Mouse (Mus musculus) MEL (cell line): ENCODE measurements at regions not wholly inside any gene's neighbourhood (a gene's known extent, or its start where the extent isn't known, plus 50 kb on each side); places are given as distances from the start of the nearest gene placed in this dataset.

Experiments
- DNase-seq: peaks from one replicate; pipeline ENCODE4 v3.0.0; 2011; ENCODE audit warnings: low read depth, low spot score
- H3K27ac ChIP-seq: 2 replicates; pipeline ENCODE4 v1.5.1; 2012; ENCODE audit warnings: low read depth, mild to moderate bottlenecking, control low read depth, low read length, moderate library complexity; ENCODE audit not compliant: control insufficient read depth
- H3K27me3 ChIP-seq, 2 experiments: fragments of 150-350 bp in 1 of 2; sonication (generic) in 1 of 2; 2 replicates each; pipeline ENCODE4 v1.6.1; 2012; ENCODE audit warnings: low read length in 2 of 2, mild to moderate bottlenecking in 2 of 2, improper control_type of control experiment in 1 of 2, moderate library complexity in 1 of 2; ENCODE audit not compliant: insufficient read depth in 2 of 2, control insufficient read depth in 1 of 2
- H3K36me3 ChIP-seq, 2 experiments: 2 replicates each; pipeline ENCODE4 v1.6.1; 2012 to 2014; ENCODE audit warnings: low read length in 2 of 2, improper control_type of control experiment in 1 of 2, inconsistent platforms in 1 of 2, mild to moderate bottlenecking in 1 of 2; ENCODE audit not compliant: insufficient read depth in 2 of 2, control insufficient read depth in 1 of 2
- H3K4me1 ChIP-seq, 2 experiments: fragments of 150-350 bp in 1 of 2; sonication (generic) in 1 of 2; 2 replicates each; pipeline ENCODE4 v1.6.1; 2012; ENCODE audit warnings: low read length in 2 of 2, improper control_type of control experiment in 1 of 2, mild to moderate bottlenecking in 1 of 2; ENCODE audit not compliant: insufficient read depth in 2 of 2, control insufficient read depth in 1 of 2
- H3K4me3 ChIP-seq, 2 experiments: fragments of 150-350 bp in 1 of 2; sonication (generic) in 1 of 2; 2 replicates each; pipeline ENCODE4 v1.5.1; 2012; ENCODE audit warnings: low read depth in 2 of 2, low read length in 2 of 2, mild to moderate bottlenecking in 2 of 2, moderate library complexity in 2 of 2, control low read depth in 1 of 2, improper control_type of control experiment in 1 of 2; ENCODE audit not compliant: control insufficient read depth in 1 of 2, insufficient read depth in 1 of 2
- H3K79me2 ChIP-seq: 2 replicates; pipeline ENCODE4 v1.6.1; 2012; ENCODE audit warnings: mild to moderate bottlenecking, low read length, moderate library complexity; ENCODE audit not compliant: control insufficient read depth, poor library complexity, insufficient read depth
- H3K9ac ChIP-seq: 2 replicates; pipeline ENCODE4 v1.6.1; 2012; ENCODE audit warnings: low read depth, mild to moderate bottlenecking, control low read depth, low read length, moderate library complexity; ENCODE audit not compliant: control insufficient read depth, poor library complexity, severe bottlenecking
- H3K9me3 ChIP-seq: fragments of 150-350 bp; sonication (generic); replicated peaks from 2 replicates; pipeline ENCODE4 v1.6.1; 2012; ENCODE audit warnings: mild to moderate bottlenecking, low read length, improper control_type of control experiment, moderate library complexity; ENCODE audit not compliant: insufficient read depth
- BHLHE40 ChIP-seq: IDR thresholded peaks from 2 replicates; pipeline ENCODE4 v1.6.1; 2012; ENCODE audit warnings: low read depth, mild to moderate bottlenecking, inconsistent platforms, low read length, improper control_type of control experiment, borderline replicate concordance
- CHD2 ChIP-seq: IDR thresholded peaks from 2 replicates; pipeline ENCODE4 v1.6.1; 2011; ENCODE audit warnings: low read length, improper control_type of control experiment
- CTCF ChIP-seq, 3 experiments: IDR thresholded peaks in 2 of 3; conservative IDR thresholded peaks in 1 of 3; 2 replicates each; pipeline ENCODE4 v1.5.1; 2011 to 2012; ENCODE audit warnings: low read length in 3 of 3, low read depth in 2 of 3, mild to moderate bottlenecking in 2 of 3, improper control_type of control experiment in 1 of 3, inconsistent platforms in 1 of 3, mixed read lengths in 1 of 3, moderate library complexity in 1 of 3; ENCODE audit not compliant: control insufficient read depth in 1 of 3, insufficient read depth in 1 of 3, poor library complexity in 1 of 3, severe bottlenecking in 1 of 3
- E2F4 ChIP-seq: IDR thresholded peaks from 2 replicates; pipeline ENCODE4 v1.6.1; 2011; ENCODE audit warnings: low read depth, low read length, improper control_type of control experiment, borderline replicate concordance
- ELF1 ChIP-seq: IDR thresholded peaks from 2 replicates; pipeline ENCODE4 v1.6.1; 2014; ENCODE audit warnings: low read depth, mild to moderate bottlenecking, inconsistent platforms, low read length, improper control_type of control experiment, moderate library complexity
- ETS1 ChIP-seq: IDR thresholded peaks from 2 replicates; pipeline ENCODE4 v1.6.1; 2012; ENCODE audit warnings: low read depth, mild to moderate bottlenecking, inconsistent platforms, low read length, improper control_type of control experiment, moderate library complexity
- GABPA ChIP-seq: IDR thresholded peaks from 2 replicates; pipeline ENCODE4 v1.6.1; 2012; ENCODE audit warnings: low read depth, mild to moderate bottlenecking, inconsistent platforms, low read length, improper control_type of control experiment, moderate library complexity
- GATA1 ChIP-seq: IDR thresholded peaks from 2 replicates; pipeline ENCODE4 v1.6.1; 2011; ENCODE audit warnings: low read depth, low read length, improper control_type of control experiment
- HCFC1 ChIP-seq: IDR thresholded peaks from 2 replicates; pipeline ENCODE4 v1.6.1; 2012; ENCODE audit warnings: low read depth, mild to moderate bottlenecking, inconsistent platforms, low read length, improper control_type of control experiment, moderate library complexity
- KAT2A ChIP-seq: conservative IDR thresholded peaks from 2 replicates; pipeline ENCODE4 v1.6.1; 2012; ENCODE audit warnings: low read depth, low read length, improper control_type of control experiment, inconsistent platforms
- MAFK ChIP-seq: IDR thresholded peaks from 2 replicates; pipeline ENCODE4 v1.6.1; 2011; ENCODE audit warnings: low read depth, mild to moderate bottlenecking, low read length, improper control_type of control experiment, borderline replicate concordance
- MAZ ChIP-seq: IDR thresholded peaks from 2 replicates; pipeline ENCODE4 v1.6.1; 2012; ENCODE audit warnings: low read depth, mild to moderate bottlenecking, inconsistent platforms, low read length, improper control_type of control experiment
- MEF2A ChIP-seq: IDR thresholded peaks from 2 replicates; pipeline ENCODE4 v1.6.1; 2014; ENCODE audit warnings: low read depth, mild to moderate bottlenecking, inconsistent platforms, low read length, improper control_type of control experiment; ENCODE audit not compliant: poor library complexity, insufficient replicate concordance, severe bottlenecking; ENCODE audit errors: extremely low read depth
- MXI1 ChIP-seq: IDR thresholded peaks from 2 replicates; pipeline ENCODE4 v1.6.1; 2011; ENCODE audit warnings: mild to moderate bottlenecking, low read depth, low read length, improper control_type of control experiment
- MYB ChIP-seq: IDR thresholded peaks from 2 replicates; pipeline ENCODE4 v1.6.1; 2011; ENCODE audit warnings: mild to moderate bottlenecking, low read depth, low read length, improper control_type of control experiment
- NELFE ChIP-seq: IDR thresholded peaks from 2 replicates; pipeline ENCODE4 v1.6.1; 2011; ENCODE audit warnings: low read depth, low read length, improper control_type of control experiment
- POLR2A ChIP-seq, 2 experiments: IDR thresholded peaks; 2 replicates each; pipeline ENCODE4 v1.6.1; 2011 to 2012; ENCODE audit warnings: low read length in 2 of 2, mild to moderate bottlenecking in 2 of 2, control low read depth in 1 of 2, improper control_type of control experiment in 1 of 2, low read depth in 1 of 2, moderate library complexity in 1 of 2; ENCODE audit not compliant: control insufficient read depth in 1 of 2, insufficient read depth in 1 of 2, poor library complexity in 1 of 2
- POLR2AphosphoS2 ChIP-seq: IDR thresholded peaks from 2 replicates; pipeline ENCODE4 v1.6.1; 2011; ENCODE audit warnings: low read length, improper control_type of control experiment
- POLR2AphosphoS5 ChIP-seq: IDR thresholded peaks from 2 replicates; pipeline ENCODE4 v1.6.1; 2012; ENCODE audit warnings: low read depth, borderline replicate concordance, mild to moderate bottlenecking, inconsistent platforms, low read length, moderate library complexity, mixed read lengths
- RCOR1 ChIP-seq: IDR thresholded peaks from 2 replicates; pipeline ENCODE4 v1.6.1; 2012; ENCODE audit warnings: low read depth, mild to moderate bottlenecking, inconsistent platforms, low read length, improper control_type of control experiment
- SMC3 ChIP-seq: IDR thresholded peaks from 2 replicates; pipeline ENCODE4 v1.6.1; 2011; ENCODE audit warnings: low read depth, low read length, improper control_type of control experiment
- TAL1 ChIP-seq: IDR thresholded peaks from 2 replicates; pipeline ENCODE4 v1.6.1; 2012; ENCODE audit warnings: mild to moderate bottlenecking, inconsistent platforms, low read length, moderate library complexity, mixed read lengths
- TBP ChIP-seq: IDR thresholded peaks from 2 replicates; pipeline ENCODE4 v1.8.0; 2011; ENCODE audit warnings: low read depth, low read length, improper control_type of control experiment
- TCF12 ChIP-seq: IDR thresholded peaks from 2 replicates; pipeline ENCODE4 v1.6.1; 2014; ENCODE audit warnings: low read depth, mild to moderate bottlenecking, inconsistent platforms, low read length, improper control_type of control experiment, moderate library complexity
- UBTF ChIP-seq: IDR thresholded peaks from 2 replicates; pipeline ENCODE4 v1.6.1; 2012; ENCODE audit warnings: low read depth, mild to moderate bottlenecking, inconsistent platforms, low read length, improper control_type of control experiment, moderate library complexity, borderline replicate concordance; ENCODE audit not compliant: insufficient read depth
- USF1 ChIP-seq: IDR thresholded peaks from 2 replicates; pipeline ENCODE4 v1.6.1; 2014; ENCODE audit warnings: low read depth, mild to moderate bottlenecking, inconsistent platforms, low read length, improper control_type of control experiment, moderate library complexity
- USF2 ChIP-seq, 2 experiments: IDR thresholded peaks; 2 replicates each; pipeline ENCODE4 v1.6.1; 2011 to 2012; ENCODE audit warnings: improper control_type of control experiment in 2 of 2, low read length in 2 of 2, borderline replicate concordance in 1 of 2, inconsistent platforms in 1 of 2, low read depth in 1 of 2, mild to moderate bottlenecking in 1 of 2; ENCODE audit not compliant: insufficient read depth in 1 of 2
- ZMIZ1 ChIP-seq: IDR thresholded peaks from 2 replicates; pipeline ENCODE4 v1.6.1; 2012; ENCODE audit warnings: low read depth, mild to moderate bottlenecking, inconsistent platforms, low read length, improper control_type of control experiment, moderate library complexity
- ZNF384 ChIP-seq: IDR thresholded peaks from 2 replicates; pipeline ENCODE4 v1.6.1; 2012; ENCODE audit warnings: low read depth, mild to moderate bottlenecking, inconsistent platforms, low read length, improper control_type of control experiment

DNA sequence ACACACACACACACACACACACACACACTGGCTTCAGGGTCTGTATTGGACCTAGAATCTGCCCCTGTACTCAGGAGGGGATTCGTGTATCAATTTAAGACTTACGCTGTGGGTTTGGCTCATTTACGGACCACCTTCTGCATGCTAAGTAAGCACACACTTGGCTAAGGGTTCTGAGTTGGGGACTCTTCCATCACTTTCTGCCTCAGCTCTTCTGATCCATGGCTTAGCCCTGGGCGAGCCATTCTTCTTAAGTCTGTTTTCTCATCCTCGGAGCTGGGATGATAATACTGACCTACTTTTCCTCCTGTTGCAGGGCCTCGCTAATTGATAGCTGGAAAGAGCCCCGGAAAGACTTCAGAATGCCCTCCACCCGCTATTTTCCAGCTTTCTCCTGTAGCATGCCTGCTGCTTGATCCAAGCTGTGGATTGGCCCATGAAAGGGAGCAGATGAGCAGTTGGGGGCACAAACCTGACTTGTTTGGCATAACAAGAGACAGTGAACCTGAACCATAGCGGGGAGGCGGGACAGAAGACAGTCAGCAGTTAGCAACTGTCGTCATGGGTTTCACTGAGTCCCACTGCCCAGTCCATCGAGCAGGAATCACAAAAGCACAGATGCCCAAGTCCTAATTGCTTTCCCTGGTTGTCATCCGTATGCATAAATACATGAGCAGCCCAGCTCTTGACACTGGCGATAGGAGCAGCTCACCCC is 294.9 kb upstream of the Stt3b start:
- Histone ChIP-seq H3K27ac (no peak overlapping the region), H3K79me2 (no peaks in the 10 kb centered on the region), H3K9ac (no peak overlapping the region), H3K27me3 (no peaks in the 10 kb centered on the region), H3K4me1 (no peaks in the 10 kb centered on the region), H3K9me3 (no peaks in the 10 kb centered on the region), H3K36me3 (no peaks in the 10 kb centered on the region), H3K4me3 (no peak overlapping the region)
- TF ChIP-seq KAT2A (no peak), ETS1 (no peak), TAL1 (no peak), USF1 (no peak), USF2 (IDR thresholded peaks at IDR 0.05; ENCODE audit: borderline replicate concordance in 1 of 2, insufficient read depth in 1 of 2, low read depth in 1 of 2, low read length in 2 of 2) (no peak), ZMIZ1 (no peak), MXI1 (no peak), POLR2A (IDR thresholded peaks at IDR 0.05; ENCODE audit: control insufficient read depth in 1 of 2, insufficient read depth in 1 of 2, low read depth in 1 of 2, low read length in 2 of 2, poor library complexity in 1 of 2) (no peak), E2F4 (no peak), NELFE (no peak), HCFC1 (no peak), TBP (no peak), SMC3 (no peak), GATA1 (no peak), TCF12 (no peak), ELF1 (no peak), MAZ (no peak)
- DNase-seq: no peak

DNA sequence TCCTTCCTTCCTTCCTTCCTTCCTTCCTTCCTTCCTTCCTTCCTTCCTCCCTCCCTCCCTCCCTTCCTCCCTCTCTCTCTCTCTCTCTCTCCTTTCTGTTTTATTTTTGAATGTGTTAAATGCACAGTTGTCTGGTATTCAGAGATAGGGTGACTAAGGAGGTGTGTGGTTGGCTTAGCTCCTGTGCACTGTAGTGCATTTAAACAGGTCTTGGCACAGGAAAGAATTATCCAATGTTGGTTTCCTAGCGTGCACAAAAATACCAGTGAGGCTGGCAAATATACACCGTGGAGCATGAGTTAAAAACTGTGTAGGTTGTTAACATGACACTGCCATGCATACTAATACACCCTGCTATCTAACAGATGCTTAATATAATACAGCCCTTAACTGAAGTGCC is 297.7 kb upstream of the Stt3b start:
- no peaks in the 10 kb centered on the region for H3K36me3 ChIP-seq
- DNase-seq: no peak
- no peaks in the 10 kb centered on the region for H3K4me1 ChIP-seq
- H3K9ac ChIP-seq: no peak overlapping the region
- TF ChIP-seq CHD2: no peak
- no peak for TF ChIP-seq POLR2AphosphoS5
- TF ChIP-seq BHLHE40: no peak
- TF ChIP-seq POLR2AphosphoS2: no peak
- no peak for TF ChIP-seq ZNF384
- no peak for TF ChIP-seq MEF2A
- no peak for TF ChIP-seq MXI1
- no peak for TF ChIP-seq GABPA
- TF ChIP-seq CTCF (IDR thresholded peaks at IDR 0.05 in 2 of 3, conservative IDR thresholded peaks at IDR 0.05 in 1 of 3; ENCODE audit: control insufficient read depth in 1 of 3, insufficient read depth in 1 of 3, low read depth in 2 of 3, low read length in 3 of 3, poor library complexity in 1 of 3, severe bottlenecking in 1 of 3): no peak
- TF ChIP-seq MAFK: no peak
- no peak for TF ChIP-seq USF2 (IDR thresholded peaks at IDR 0.05; ENCODE audit: borderline replicate concordance in 1 of 2, insufficient read depth in 1 of 2, low read depth in 1 of 2, low read length in 2 of 2)
- TF ChIP-seq UBTF: no peak
- TF ChIP-seq HCFC1: no peak
- no peak for TF ChIP-seq ETS1
- TF ChIP-seq MYB: no peak
- TF ChIP-seq GATA1: no peak
- no peak for TF ChIP-seq RCOR1
- no peak for TF ChIP-seq POLR2A (IDR thresholded peaks at IDR 0.05; ENCODE audit: control insufficient read depth in 1 of 2, insufficient read depth in 1 of 2, low read depth in 1 of 2, low read length in 2 of 2, poor library complexity in 1 of 2)
- TF ChIP-seq KAT2A: no peak
- TF ChIP-seq ELF1: no peak
- H3K4me3 ChIP-seq: no peak overlapping the region
- no peaks in the 10 kb centered on the region for H3K9me3 ChIP-seq
- no peaks in the 10 kb centered on the region for H3K27me3 ChIP-seq
- H3K79me2 ChIP-seq: no peaks in the 10 kb centered on the region
- H3K27ac ChIP-seq: no peak overlapping the region
